Comparison of ENCODE assay signal across 10 mouse cellular contexts in the genomic region with DNA sequence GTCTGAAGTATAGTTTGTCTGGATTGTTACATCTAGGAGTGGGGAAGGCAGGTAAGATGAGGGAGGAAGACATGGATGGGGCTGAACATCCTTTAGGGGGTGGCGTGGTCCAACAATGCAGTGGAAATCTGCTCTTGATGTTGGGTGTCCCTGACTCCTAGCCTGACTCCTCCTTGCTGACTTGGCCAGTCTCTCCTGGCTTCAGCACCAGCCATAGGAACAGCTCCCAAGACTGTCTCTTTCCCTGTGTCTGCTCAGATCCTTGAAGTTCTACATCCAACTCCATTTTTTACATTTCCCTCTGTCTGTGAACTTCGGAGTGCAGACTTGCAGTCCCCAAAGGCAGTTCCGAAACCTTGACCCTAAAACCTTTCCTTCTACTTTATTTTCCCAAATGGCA.
DNase-seq lines count a peak whose midpoint lies in the region; ATAC-seq and TF ChIP-seq lines count a peak whose summit lies in the region.
"Had no signal": no experiment of that assay in that cellular context is flagged by ENCODE, and none has a peak within 500 bp of the region (broad histone marks: within the 10 kb centered on the region; RNA-seq: fewer than 3 reads in every experiment).

No protein-coding gene starts in this region.

- H3K9me3 ChIP-seq in hindbrain, embryonic 10.5 days = no peaks in the 10 kb centered on the region
- H3K9me3 ChIP-seq in hindbrain, embryonic 16.5 days (ENCODE audit: control insufficient read depth, low read length) = no peaks in the 10 kb centered on the region
- no peaks in the 10 kb centered on the region for H3K9me3 ChIP-seq in stomach, postnatal 0 days (ENCODE audit: control insufficient read depth, low read length)
- H3K9me3 ChIP-seq: limb, embryonic 13.5 days had no signal

- no peak overlapping the region for H3K9ac ChIP-seq in hindbrain, embryonic 16.5 days (ENCODE audit: low read depth, low read length)
- no peak overlapping the region for H3K9ac ChIP-seq in stomach, postnatal 0 days (ENCODE audit: low read length)
- H3K9ac ChIP-seq: limb, embryonic 13.5 days had no signal

- 76% methylated on average over 3 of the region's 3 CpGs for WGBS in hindbrain, embryonic 10.5 days
- WGBS in hindbrain, embryonic 16.5 days = 79% methylated on average over 3 of the region's 3 CpGs
- WGBS in stomach, postnatal 0 days = 59% methylated on average over 3 of the region's 3 CpGs

- DNase-seq in hindbrain, embryonic 10.5 days (ENCODE audit: low spot score) = peak; percentile 54
- DNase-seq in ovary, postnatal 36 days (ENCODE audit: low spot score) = peak; percentile 29
- no peak for DNase-seq in ovary, postnatal 10 days (ENCODE audit: low spot score)
- peak; percentile 73 for DNase-seq in embryo, embryonic 10.5 days (ENCODE audit: low spot score)
- DNase-seq in stomach, postnatal 0 days (ENCODE audit: low spot score) = peak; percentile 36
- no peak for DNase-seq in gastrocnemius, postnatal 36 days
- DNase-seq: kidney, adult 11 months had no signal

- H3K36me3 ChIP-seq in hindbrain, embryonic 10.5 days = no peaks in the 10 kb centered on the region
- no peaks in the 10 kb centered on the region for H3K36me3 ChIP-seq in hindbrain, embryonic 16.5 days (ENCODE audit: control insufficient read depth, insufficient read depth, low read length)
- no peaks in the 10 kb centered on the region for H3K36me3 ChIP-seq in stomach, postnatal 0 days (ENCODE audit: control insufficient read depth, insufficient read depth, low read length)
- H3K36me3 ChIP-seq: limb, embryonic 13.5 days had no signal

- no peak for TF ChIP-seq EP300 in stomach, postnatal 0 days (optimal IDR thresholded peaks at IDR 0.05)

- peaks cover 3% of the 10 kb centered on the region; the same call in 1 of the 2 replicates for H3K4me1 ChIP-seq in hindbrain, embryonic 10.5 days (replicated peaks)
- H3K4me1 ChIP-seq in hindbrain, embryonic 16.5 days (ENCODE audit: control insufficient read depth, insufficient read depth, low read depth, low read length) = no peaks in the 10 kb centered on the region
- no peaks in the 10 kb centered on the region for H3K4me1 ChIP-seq in stomach, postnatal 0 days (replicated peaks; ENCODE audit: control insufficient read depth, insufficient read depth)
- H3K4me1 ChIP-seq: limb, embryonic 13.5 days had no signal

- no peak overlapping the region for H3K4me3 ChIP-seq in hindbrain, embryonic 10.5 days
- H3K4me3 ChIP-seq in hindbrain, embryonic 16.5 days (ENCODE audit: low read length) = no peak overlapping the region
- no peak overlapping the region for H3K4me3 ChIP-seq in stomach, postnatal 0 days (ENCODE audit: low read depth, low read length)
- H3K4me3 ChIP-seq: limb, embryonic 13.5 days had no signal

- intact Hi-C loops in gastrocnemius, postnatal 36 days (cut with DNase I) = no loop called here

- no peaks in the 10 kb centered on the region for H3K27me3 ChIP-seq in hindbrain, embryonic 10.5 days (ENCODE audit: insufficient read depth, poor library complexity, severe bottlenecking)
- no peaks in the 10 kb centered on the region for H3K27me3 ChIP-seq in hindbrain, embryonic 16.5 days (replicated peaks; ENCODE audit: control insufficient read depth, insufficient read depth, low read length)
- no peaks in the 10 kb centered on the region for H3K27me3 ChIP-seq in stomach, postnatal 0 days (ENCODE audit: control insufficient read depth, insufficient read depth, low read length)
- H3K27me3 ChIP-seq: limb, embryonic 13.5 days had no signal

- no peak for ATAC-seq in hindbrain, embryonic 16.5 days
- ATAC-seq in stomach, postnatal 0 days (ENCODE audit: low FRiP score, low TSS enrichment) = no peak
- ATAC-seq: midbrain, embryonic 16.5 days had no signal

- H3K4me2 ChIP-seq in hindbrain, embryonic 16.5 days (ENCODE audit: low read length) = no peak overlapping the region
- H3K4me2 ChIP-seq in stomach, postnatal 0 days (replicated peaks; ENCODE audit: low read depth) = no peak overlapping the region
- H3K4me2 ChIP-seq: limb, embryonic 13.5 days had no signal

- H3K27ac ChIP-seq in hindbrain, embryonic 10.5 days = no peak overlapping the region
- H3K27ac ChIP-seq in hindbrain, embryonic 16.5 days (ENCODE audit: low read depth, low read length) = no peak overlapping the region
- H3K27ac ChIP-seq in stomach, postnatal 0 days (replicated peaks) = no peak overlapping the region
- H3K27ac ChIP-seq: limb, embryonic 13.5 days had no signal

- no peak for TF ChIP-seq CTCF in stomach, postnatal 0 days (IDR thresholded peaks at IDR 0.05; ENCODE audit: low read depth)

Comparison
In these comparisons a context has a peak if more than half of its experiments do, and no peak if none do; other contexts are left out.
1. DNase-seq: peak in hindbrain, embryonic 10.5 days (single experiment), ovary, postnatal 36 days (single experiment), embryo, embryonic 10.5 days (single experiment) and stomach, postnatal 0 days (single experiment); none in ovary, postnatal 10 days (single experiment) and gastrocnemius, postnatal 36 days (0 of 2).